Mouse (Mus musculus): ENCODE measurements around the gene Kctd13. TPM values are rescaled to one million over a fixed set of nuclear protein-coding genes. Genes with fewer than 3 reads are reported as not detected.
A peak's percentile ranks its signal among the peaks of the same experiment; 100 is the strongest.

Kctd13 gene
- total RNA-seq, 2 experiments from 2014 or later: 10.4 to 10.7 TPM

GRCm38 (mm10) chr7:126946530-126946929, 17.9 kb downstream of the Kctd13 start:
- DNase-seq: peak; percentile 64

- no peak for DNase-seq
These were observed 19.9 kb downstream of the Kctd13 start for GRCm38 (mm10) chr7:126948626-126949025.

- no peak for DNase-seq
These were observed 20.7 kb downstream of the Kctd13 start, which contains the start of gene Asphd1 for GRCm38 (mm10) chr7:126949403-126949792. Gene Asphd1, minus strand, starts transcription at chr7:126949582.

- peak; percentile 96 for DNase-seq
These were observed 21.3 kb downstream of the Kctd13 start, which contains the start of gene Sez6l2 for GRCm38 (mm10) chr7:126949793-126950646. Gene Sez6l2, plus strand, starts transcription at chr7:126950563.

GRCm38 (mm10) chr7:126950647-126951615, 22.3 kb downstream of the Kctd13 start:
- DNase-seq: no peak

GRCm38 (mm10) chr7:126951741-126952140, 23.1 kb downstream of the Kctd13 start:
- no peak for DNase-seq

GRCm38 (mm10) chr7:126952646-126953045, 24.0 kb downstream of the Kctd13 start:
- DNase-seq: no peak

GRCm38 (mm10) chr7:126955125-126955524, 26.4 kb downstream of the Kctd13 start:
- no peak for DNase-seq

- no peak for DNase-seq
These were observed 31.1 kb downstream of the Kctd13 start for GRCm38 (mm10) chr7:126959780-126960179.

GRCm38 (mm10) chr7:126961095-126961494, 32.4 kb downstream of the Kctd13 start:
- no peak for DNase-seq

GRCm38 (mm10) chr7:126961965-126962364, 33.3 kb downstream of the Kctd13 start:
- no peak for DNase-seq

- DNase-seq: peak; percentile 52
These were observed 35.0 kb downstream of the Kctd13 start for GRCm38 (mm10) chr7:126963548-126964286.

GRCm38 (mm10) chr7:126965568-126965967, 36.9 kb downstream of the Kctd13 start:
- DNase-seq: no peak

GRCm38 (mm10) chr7:126967361-126967760, 38.7 kb downstream of the Kctd13 start:
- no peak for DNase-seq

- DNase-seq: peak; percentile 19
These were observed 46.8 kb downstream of the Kctd13 start for GRCm38 (mm10) chr7:126975493-126975892.

- no peak for DNase-seq
These were observed 47.0 kb downstream of the Kctd13 start, which contains the start of gene Cdipt for GRCm38 (mm10) chr7:126975893-126975949. Gene Cdipt, plus strand, starts transcription at chr7:126975914.

GRCm38 (mm10) chr7:126975950-126976866, 47.5 kb downstream of the Kctd13 start, which contains the start of gene Cdiptos:
Gene Cdiptos, minus strand, starts transcription at chr7:126976098.
- peak; percentile 98 for DNase-seq

- no peak for DNase-seq
These were observed 48.3 kb downstream of the Kctd13 start for GRCm38 (mm10) chr7:126976878-126977459.

- no peak for DNase-seq
These were observed 50.2 kb downstream of the Kctd13 start for GRCm38 (mm10) chr7:126978841-126979240.

- no peak for DNase-seq
These were observed 52.9 kb downstream of the Kctd13 start for GRCm38 (mm10) chr7:126981601-126982000.

- DNase-seq: no peak
These were observed 53.4 kb downstream of the Kctd13 start for GRCm38 (mm10) chr7:126982054-126982453.

Measured in heart, postnatal 4 days (tissue).